Mouse (Mus musculus) heart, embryonic 10.5 days (tissue): ENCODE data around the gene Ptprc. TPM values are rescaled to one million over a fixed set of nuclear protein-coding genes. Genes with fewer than 3 reads are reported as not detected.

Experiments used
- DNase-seq: peaks from one replicate; pipeline ENCODE4 v3.0.0-alpha.2; 2017; ENCODE audit warnings: low spot score
- H3K27ac ChIP-seq: fragments of 300-500 bp; sonication (generic); 2 replicates; pipeline ENCODE4 v1.5.1; 2016; ENCODE audit warnings: mild to moderate bottlenecking
- H3K27me3 ChIP-seq: fragments of 300-500 bp; sonication (generic); 2 replicates; pipeline ENCODE4 v1.6.1; 2016; ENCODE audit warnings: mild to moderate bottlenecking; ENCODE audit not compliant: poor library complexity, insufficient read depth, severe bottlenecking
- H3K36me3 ChIP-seq: fragments of 300-500 bp; sonication (generic); 2 replicates; pipeline ENCODE4 v1.6.1; 2016; ENCODE audit warnings: mild to moderate bottlenecking, moderate library complexity
- H3K4me1 ChIP-seq: fragments of 300-500 bp; sonication (generic); 2 replicates; pipeline ENCODE4 v1.6.1; 2016; ENCODE audit warnings: mild to moderate bottlenecking
- H3K4me3 ChIP-seq: fragments of 300-500 bp; sonication (generic); 2 replicates; pipeline ENCODE4 v1.5.1; 2016; ENCODE audit warnings: mild to moderate bottlenecking, moderate library complexity
- H3K9me3 ChIP-seq: fragments of 300-500 bp; sonication (generic); 2 replicates; pipeline ENCODE4 v1.6.1; 2016; ENCODE audit warnings: mild to moderate bottlenecking, moderate library complexity
- WGBS: fragments of 180-500 bp; shearing (Covaris S2); methylation state at CpG from one replicate; pipeline ENCODE4 v1.1.7; 2016; 5-methylcytosine and 5-hydroxymethylcytosine counted together
- polyA plus RNA-seq: library from polyadenylated mRNA; unstranded; fragments of >200 nt; fragmentation: Nextera tagmentation; extraction: Ambion mirVana; gene quantifications from 2 replicates; pipeline ENCODE4 v1.2.1, GENCODE M21; 2016

Gene Ptprc
- polyA plus RNA-seq, 1 experiment from 2014 or later: 0.57 TPM

GRCm38 (mm10) chr1:138140769-138141168 is 34.7 kb downstream of the Ptprc start:
- no peak for DNase-seq
- Histone ChIP-seq H3K4me1 (no peaks in the 10 kb centered on the region), H3K4me3 (no peak overlapping the region), H3K36me3 (no peaks in the 10 kb centered on the region), H3K27ac (no peak overlapping the region), H3K27me3 (no peaks in the 10 kb centered on the region), H3K9me3 (no peaks in the 10 kb centered on the region)
- WGBS: 75% methylated on average over 4 of the region's 4 CpGs

- Histone ChIP-seq H3K27me3 (no peaks in the 10 kb centered on the region), H3K36me3 (no peaks in the 10 kb centered on the region), H3K9me3 (no peaks in the 10 kb centered on the region), H3K4me3 (no peak overlapping the region), H3K27ac (no peak overlapping the region), H3K4me1 (no peaks in the 10 kb centered on the region)
- WGBS: 89% methylated on average over 4 of the region's 4 CpGs
- DNase-seq: no peak
These were observed 37.8 kb downstream of the Ptprc start for GRCm38 (mm10) chr1:138137696-138138095.

- Histone ChIP-seq H3K4me1 (no peaks in the 10 kb centered on the region), H3K27ac (no peak overlapping the region), H3K9me3 (no peaks in the 10 kb centered on the region), H3K36me3 (no peaks in the 10 kb centered on the region), H3K4me3 (no peak overlapping the region), H3K27me3 (no peaks in the 10 kb centered on the region)
- WGBS: 90% methylated on average over 6 of the region's 6 CpGs
- no peak for DNase-seq
These were observed 38.4 kb downstream of the Ptprc start for GRCm38 (mm10) chr1:138137024-138137577.

- H3K27me3 ChIP-seq: no peaks in the 10 kb centered on the region
- no peak overlapping the region for H3K27ac ChIP-seq
- H3K4me3 ChIP-seq: no peak overlapping the region
- H3K36me3 ChIP-seq: no peaks in the 10 kb centered on the region
- H3K9me3 ChIP-seq: no peaks in the 10 kb centered on the region
- no peak for DNase-seq
- WGBS: 55% methylated on average over 17 of the region's 17 CpGs
- H3K4me1 ChIP-seq: no peaks in the 10 kb centered on the region
These were observed 39.1 kb downstream of the Ptprc start for GRCm38 (mm10) chr1:138136373-138136779.

GRCm38 (mm10) chr1:138135637-138136372 is 39.7 kb downstream of the Ptprc start:
- Histone ChIP-seq H3K4me1 (no peaks in the 10 kb centered on the region), H3K9me3 (no peaks in the 10 kb centered on the region), H3K27ac (no peak overlapping the region), H3K4me3 (no peak overlapping the region), H3K27me3 (no peaks in the 10 kb centered on the region), H3K36me3 (no peaks in the 10 kb centered on the region)
- WGBS: 74% methylated on average over 9 of the region's 9 CpGs
- no peak for DNase-seq

- no peaks in the 10 kb centered on the region for H3K9me3 ChIP-seq
- no peaks in the 10 kb centered on the region for H3K4me1 ChIP-seq
- no peak for DNase-seq
- H3K27me3 ChIP-seq: no peaks in the 10 kb centered on the region
- no peaks in the 10 kb centered on the region for H3K36me3 ChIP-seq
- H3K4me3 ChIP-seq: no peak overlapping the region
- H3K27ac ChIP-seq: no peak overlapping the region
These were observed 40.4 kb downstream of the Ptprc start for GRCm38 (mm10) chr1:138135117-138135516.

GRCm38 (mm10) chr1:138134324-138134723 is 41.2 kb downstream of the Ptprc start:
- H3K27me3 ChIP-seq: no peaks in the 10 kb centered on the region
- H3K4me1 ChIP-seq: no peaks in the 10 kb centered on the region
- DNase-seq: no peak
- no peaks in the 10 kb centered on the region for H3K9me3 ChIP-seq
- WGBS: 74% methylated on average over 6 of the region's 6 CpGs
- H3K36me3 ChIP-seq: no peaks in the 10 kb centered on the region
- no peak overlapping the region for H3K27ac ChIP-seq
- H3K4me3 ChIP-seq: no peak overlapping the region

GRCm38 (mm10) chr1:138131739-138132138 is 43.8 kb downstream of the Ptprc start:
- no peaks in the 10 kb centered on the region for H3K4me1 ChIP-seq
- H3K36me3 ChIP-seq: no peaks in the 10 kb centered on the region
- no peaks in the 10 kb centered on the region for H3K9me3 ChIP-seq
- no peak for DNase-seq
- H3K4me3 ChIP-seq: no peak overlapping the region
- WGBS: 81% methylated on average over 2 of the region's 2 CpGs
- no peaks in the 10 kb centered on the region for H3K27me3 ChIP-seq
- no peak overlapping the region for H3K27ac ChIP-seq

GRCm38 (mm10) chr1:138130145-138130544 is 45.4 kb downstream of the Ptprc start:
- Histone ChIP-seq H3K9me3 (no peaks in the 10 kb centered on the region), H3K4me3 (no peak overlapping the region), H3K36me3 (no peaks in the 10 kb centered on the region), H3K27ac (no peak overlapping the region), H3K27me3 (no peaks in the 10 kb centered on the region), H3K4me1 (no peaks in the 10 kb centered on the region)
- DNase-seq: no peak
- 64% methylated on average over 4 of the region's 4 CpGs for WGBS

GRCm38 (mm10) chr1:138126843-138127242 is 48.7 kb downstream of the Ptprc start:
- 53% methylated on average over 8 of the region's 8 CpGs for WGBS
- Histone ChIP-seq H3K27me3 (no peaks in the 10 kb centered on the region), H3K4me1 (no peaks in the 10 kb centered on the region), H3K36me3 (no peaks in the 10 kb centered on the region), H3K4me3 (no peak overlapping the region), H3K27ac (no peak overlapping the region), H3K9me3 (no peaks in the 10 kb centered on the region)
- no peak for DNase-seq

- Histone ChIP-seq H3K4me3 (no peak overlapping the region), H3K4me1 (no peaks in the 10 kb centered on the region), H3K36me3 (no peaks in the 10 kb centered on the region), H3K9me3 (no peaks in the 10 kb centered on the region), H3K27ac (no peak overlapping the region), H3K27me3 (no peaks in the 10 kb centered on the region)
- 80% methylated on average over 1 of the region's 1 CpGs for WGBS
- DNase-seq: no peak
These were observed 50.2 kb downstream of the Ptprc start for GRCm38 (mm10) chr1:138125281-138125680.

- 33% methylated on average over 3 of the region's 3 CpGs for WGBS
- Histone ChIP-seq H3K4me1 (no peaks in the 10 kb centered on the region), H3K9me3 (no peaks in the 10 kb centered on the region), H3K4me3 (no peak overlapping the region), H3K27ac (no peak overlapping the region), H3K36me3 (no peaks in the 10 kb centered on the region), H3K27me3 (no peaks in the 10 kb centered on the region)
- DNase-seq: no peak
These were observed 51.6 kb downstream of the Ptprc start for GRCm38 (mm10) chr1:138123866-138124265.

- Histone ChIP-seq H3K9me3 (no peaks in the 10 kb centered on the region), H3K27me3 (no peaks in the 10 kb centered on the region), H3K27ac (no peak overlapping the region), H3K36me3 (no peaks in the 10 kb centered on the region), H3K4me1 (no peaks in the 10 kb centered on the region), H3K4me3 (no peak overlapping the region)
- WGBS: 43% methylated on average over 12 of the region's 12 CpGs
- DNase-seq: no peak
These were observed 55.6 kb downstream of the Ptprc start for GRCm38 (mm10) chr1:138119895-138120294.

GRCm38 (mm10) chr1:138093219-138093618 is 82.3 kb downstream of the Ptprc start:
- WGBS: 71% methylated on average over 1 of the region's 1 CpGs
- Histone ChIP-seq H3K27me3 (no peaks in the 10 kb centered on the region), H3K4me1 (no peaks in the 10 kb centered on the region), H3K9me3 (no peaks in the 10 kb centered on the region), H3K36me3 (no peaks in the 10 kb centered on the region), H3K4me3 (no peak overlapping the region), H3K27ac (no peak overlapping the region)
- DNase-seq: no peak
